Mouse (Mus musculus) liver, adult (tissue): Measurements from ENCODE around the gene Grk6.

Source experiments
- GATA4 ChIP-seq: IDR thresholded peaks from 2 replicates; pipeline ENCODE4 v1.6.1; 2014; ENCODE audit warnings: mild to moderate bottlenecking, low read length; ENCODE audit not compliant: insufficient replicate concordance

The Grk6 gene

GRCm38 (mm10) chr13:55448131-55448530, 3.3 kb downstream of the Grk6 start:
- TF ChIP-seq GATA4, result no peak

- no peak for TF ChIP-seq GATA4
These were observed 4.3 kb downstream of the Grk6 start for GRCm38 (mm10) chr13:55449205-55449604.

- no peak for TF ChIP-seq GATA4
These were observed 5.0 kb downstream of the Grk6 start for GRCm38 (mm10) chr13:55449679-55450441.

GRCm38 (mm10) chr13:55450511-55450980, 5.7 kb downstream of the Grk6 start:
- TF ChIP-seq GATA4, result no peak

GRCm38 (mm10) chr13:55451296-55451695, 6.4 kb downstream of the Grk6 start:
- TF ChIP-seq GATA4, result no peak

- TF ChIP-seq GATA4, result no peak
These were observed 7.1 kb downstream of the Grk6 start for GRCm38 (mm10) chr13:55451785-55452549.

GRCm38 (mm10) chr13:55462965-55463364, 18.1 kb downstream of the Grk6 start:
- no peak for TF ChIP-seq GATA4

- no peak for TF ChIP-seq GATA4
These were observed 18.6 kb downstream of the Grk6 start for GRCm38 (mm10) chr13:55463399-55464026.

- no peak for TF ChIP-seq GATA4
These were observed 19.4 kb downstream of the Grk6 start, which contains the start of gene Prr7 for GRCm38 (mm10) chr13:55464027-55464884. Gene Prr7, plus strand, starts transcription at chr13:55464267.

- TF ChIP-seq GATA4, result no peak
These were observed 20.3 kb downstream of the Grk6 start for GRCm38 (mm10) chr13:55465184-55465583.

- TF ChIP-seq GATA4, result no peak
These were observed 21.1 kb downstream of the Grk6 start for GRCm38 (mm10) chr13:55465830-55466440.

- TF ChIP-seq GATA4, result no peak
These were observed 24.1 kb downstream of the Grk6 start for GRCm38 (mm10) chr13:55468851-55469560.

- no peak for TF ChIP-seq GATA4
These were observed 25.5 kb downstream of the Grk6 start for GRCm38 (mm10) chr13:55470372-55470771.
